Mouse (Mus musculus) left cerebral cortex, adult 11 months (tissue): ENCODE data around the gene Kcns1.
A peak's percentile ranks its signal among the peaks of the same experiment; 100 is the strongest.

Experiments used
- DNase-seq: peaks from one replicate; pipeline ENCODE4 v3.0.0; 2022; ENCODE audit warnings: low spot score

Gene Kcns1

GRCm38 (mm10) chr2:164170326-164170725 is 587 bp downstream of the Kcns1 start:
- DNase-seq = no peak

- no peak for DNase-seq
These were observed 2.4 kb downstream of the Kcns1 start for GRCm38 (mm10) chr2:164168571-164168946.

GRCm38 (mm10) chr2:164167752-164168570 is 3.0 kb downstream of the Kcns1 start:
- DNase-seq = no peak

DNA sequence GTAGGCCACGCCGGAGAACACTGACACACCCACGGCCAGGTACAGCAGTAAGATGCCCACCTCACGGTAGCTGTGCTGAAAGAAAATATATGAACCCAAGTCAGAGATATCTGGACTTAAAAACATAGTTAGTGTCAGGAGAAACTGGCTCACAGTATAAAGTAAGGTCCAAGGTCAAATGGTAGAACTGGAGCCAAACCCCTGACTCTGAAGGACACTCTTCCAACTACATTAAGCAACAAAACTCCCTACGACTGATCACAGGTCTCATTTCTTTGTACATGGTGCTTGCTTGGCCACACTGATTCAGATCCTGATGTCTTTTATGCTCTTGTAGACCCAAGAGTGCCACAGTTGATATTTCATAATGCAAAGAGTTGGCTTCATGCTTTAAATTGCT is 6.0 kb downstream of the Kcns1 start:
- DNase-seq = no peak

- no peak for DNase-seq
These were observed 9.3 kb downstream of the Kcns1 start for GRCm38 (mm10) chr2:164161515-164162055.

GRCm38 (mm10) chr2:164158838-164159237 is 12.1 kb downstream of the Kcns1 start:
- DNase-seq = no peak

DNA sequence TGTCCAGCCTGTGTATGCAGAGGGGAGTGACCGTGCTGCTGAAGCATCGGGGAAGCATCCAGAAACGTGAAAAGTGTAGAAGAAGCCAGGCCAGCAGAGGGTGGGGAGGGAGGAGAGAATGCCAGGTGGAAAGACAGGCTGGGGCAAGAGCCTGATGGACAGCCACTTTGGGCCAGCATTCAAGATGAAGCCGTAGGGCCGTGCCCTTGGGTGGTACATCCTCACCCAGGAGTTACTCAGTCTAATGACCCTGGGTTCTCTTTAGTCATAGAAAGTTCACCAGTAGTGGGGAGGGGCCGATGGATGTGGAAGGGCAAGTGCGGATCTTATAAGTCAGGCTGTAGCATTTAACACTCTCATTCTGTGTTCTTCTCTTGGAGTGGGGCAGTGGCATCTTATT is 14.8 kb downstream of the Kcns1 start:
- DNase-seq = no peak

DNA sequence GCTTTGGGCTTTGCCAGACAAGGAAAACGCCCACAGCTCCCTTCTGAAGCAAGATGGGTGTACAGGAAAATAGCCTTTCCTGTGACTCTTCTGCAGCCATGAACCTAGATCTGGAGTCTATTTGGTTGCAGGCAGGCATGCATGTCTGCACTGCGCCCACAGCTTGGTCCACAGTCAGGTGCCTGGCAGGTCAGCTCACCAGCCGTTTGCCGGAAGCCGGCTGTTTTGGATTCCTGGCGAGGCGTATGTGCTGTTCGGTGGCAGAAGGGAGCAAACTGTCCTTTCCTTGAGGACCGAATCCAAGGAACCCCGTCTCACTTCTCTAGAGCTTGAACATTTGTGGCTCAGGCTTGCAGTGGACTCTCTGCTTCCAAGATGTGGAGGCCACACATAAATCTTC is 16.9 kb downstream of the Kcns1 start:
- no peak for DNase-seq

DNA sequence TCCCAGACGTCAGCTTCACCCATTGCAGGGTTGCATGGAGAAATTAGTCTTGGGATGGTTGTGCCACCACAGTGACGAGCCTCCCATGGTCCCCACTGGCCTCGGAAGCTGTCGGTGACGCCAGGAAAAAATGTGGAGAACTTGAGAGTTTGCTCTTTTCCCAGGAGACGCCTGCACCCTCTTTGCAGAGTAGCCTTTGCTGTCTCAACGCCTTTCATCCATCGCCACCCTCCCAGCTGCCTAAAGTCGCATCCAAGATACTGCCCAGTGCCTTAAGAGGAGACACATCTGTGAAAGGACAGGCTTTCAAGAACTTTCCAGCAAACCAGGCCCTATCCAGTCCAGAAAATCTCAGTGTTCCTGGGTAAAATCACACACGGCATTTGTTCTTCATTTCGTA is 18.6 kb downstream of the Kcns1 start:
- DNase-seq = no peak

GRCm38 (mm10) chr2:164150086-164150760 is 20.7 kb downstream of the Kcns1 start:
- DNase-seq = no peak

GRCm38 (mm10) chr2:164146556-164146955 is 24.4 kb downstream of the Kcns1 start:
- DNase-seq = no peak

- DNase-seq = no peak
These were observed 26.4 kb downstream of the Kcns1 start for GRCm38 (mm10) chr2:164144541-164144940.

DNA sequence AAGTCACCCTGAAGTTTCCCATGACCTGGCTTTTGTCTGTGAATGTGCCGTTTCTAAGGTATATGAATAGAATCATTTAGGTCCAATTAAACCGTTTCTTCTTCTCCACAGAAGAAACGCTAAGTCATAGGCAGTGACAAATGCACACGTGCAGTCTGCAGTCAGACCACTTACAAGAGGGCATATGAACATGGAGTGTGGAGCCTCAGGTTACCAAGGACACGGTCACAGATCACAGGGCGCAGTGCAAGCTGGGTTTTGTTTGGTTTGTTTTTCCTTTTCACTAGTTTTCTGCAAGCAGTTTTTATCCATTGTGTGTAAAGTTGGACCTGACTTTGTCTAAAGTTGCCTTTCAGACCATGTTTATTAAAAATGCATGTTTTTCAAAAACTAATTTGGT is 26.9 kb downstream of the Kcns1 start:
- DNase-seq = no peak

GRCm38 (mm10) chr2:164142021-164142420 is 28.9 kb downstream of the Kcns1 start:
- DNase-seq = peak; percentile 42

- no peak for DNase-seq
These were observed 33.2 kb downstream of the Kcns1 start for GRCm38 (mm10) chr2:164137754-164138153.

GRCm38 (mm10) chr2:164136393-164136792 is 34.5 kb downstream of the Kcns1 start:
- no peak for DNase-seq

DNA sequence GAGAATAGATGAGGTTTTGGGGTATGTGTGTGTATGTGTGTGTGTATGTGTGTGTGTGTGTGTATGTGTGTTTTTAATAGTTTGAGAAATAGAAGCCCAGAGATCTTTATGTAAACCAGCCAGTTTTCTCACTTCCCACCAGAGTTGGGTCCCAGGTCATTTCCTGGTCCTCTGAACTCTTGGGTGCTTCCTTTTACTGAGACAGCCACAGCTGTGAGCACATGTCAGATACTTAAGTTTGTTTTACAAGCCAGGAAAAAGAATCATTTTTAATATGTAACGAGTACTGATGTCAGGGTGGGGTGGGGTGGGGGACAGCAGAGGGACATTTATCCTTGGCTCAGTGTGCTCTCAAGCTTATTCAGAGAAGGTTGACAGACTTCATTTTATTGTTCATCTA is 35.5 kb downstream of the Kcns1 start:
- no peak for DNase-seq

- DNase-seq = no peak
These were observed 36.4 kb downstream of the Kcns1 start for GRCm38 (mm10) chr2:164134563-164134962.

GRCm38 (mm10) chr2:164131586-164131985 is 39.3 kb downstream of the Kcns1 start:
- no peak for DNase-seq

DNA sequence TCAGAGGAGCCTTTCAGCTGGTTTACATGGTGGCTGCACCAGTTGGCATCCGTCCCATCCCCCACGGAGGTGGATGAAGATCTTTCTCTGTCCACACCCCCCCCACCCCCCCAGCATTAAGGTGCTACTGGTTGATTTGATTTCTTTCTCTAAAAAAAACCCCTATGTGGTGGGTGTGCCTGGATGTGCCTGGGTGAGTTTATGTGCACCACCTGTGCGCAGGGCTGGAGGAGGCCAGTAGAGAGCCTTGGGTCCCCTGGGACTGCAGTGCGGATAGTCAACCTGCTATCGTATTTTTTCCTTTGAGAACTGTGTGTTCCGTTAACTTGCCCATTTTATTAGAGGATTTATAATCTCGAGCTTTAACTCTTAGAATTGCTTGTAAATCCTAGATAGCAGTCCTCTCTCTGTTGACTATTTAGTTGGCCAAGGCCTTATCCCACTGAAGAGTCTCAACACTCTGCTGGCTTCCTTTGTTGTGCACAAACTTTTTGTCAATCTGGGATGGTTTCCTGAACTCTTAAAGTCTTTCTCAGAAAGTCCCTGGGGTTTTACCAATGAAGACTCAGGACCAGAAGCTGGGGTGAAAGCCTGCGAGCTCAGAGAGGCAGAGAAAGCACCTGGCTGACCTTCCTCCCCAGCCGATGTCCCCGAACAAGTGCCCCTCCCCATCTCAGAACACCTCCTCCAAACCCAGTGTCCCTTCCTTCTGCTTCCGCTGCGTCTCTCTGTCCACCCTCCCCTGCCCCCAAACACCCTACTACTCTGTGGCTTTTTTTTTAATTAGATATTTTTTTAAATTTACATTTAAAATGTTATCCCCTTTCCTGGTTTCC is 42.1 kb downstream of the Kcns1 start:
- no peak for DNase-seq

GRCm38 (mm10) chr2:164127297-164127696 is 43.6 kb downstream of the Kcns1 start:
- no peak for DNase-seq

DNA sequence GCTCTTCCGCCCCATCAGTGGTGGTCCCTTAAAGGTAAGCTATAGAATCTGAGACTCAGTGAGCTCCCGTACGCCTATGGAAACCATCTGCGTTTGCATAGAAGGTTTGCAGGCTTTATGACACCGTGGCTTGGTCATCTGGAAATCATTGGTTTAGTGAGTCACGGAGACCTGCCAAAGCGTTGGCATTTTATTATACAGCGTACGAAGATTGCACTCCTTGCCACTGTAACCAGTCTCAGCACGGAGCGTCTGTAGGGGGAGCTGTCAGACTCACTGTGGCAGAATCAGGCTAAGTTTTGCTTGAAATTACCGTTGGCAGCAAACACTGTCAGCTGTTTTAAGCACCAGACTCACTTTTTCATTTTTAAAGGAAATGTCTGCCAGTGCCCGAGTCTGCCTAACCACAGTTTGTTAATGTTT is 44.4 kb downstream of the Kcns1 start:
- peak; percentile 54 for DNase-seq
